Comparison of ENCODE assay signal across 11 mouse cellular contexts in the genomic region with DNA sequence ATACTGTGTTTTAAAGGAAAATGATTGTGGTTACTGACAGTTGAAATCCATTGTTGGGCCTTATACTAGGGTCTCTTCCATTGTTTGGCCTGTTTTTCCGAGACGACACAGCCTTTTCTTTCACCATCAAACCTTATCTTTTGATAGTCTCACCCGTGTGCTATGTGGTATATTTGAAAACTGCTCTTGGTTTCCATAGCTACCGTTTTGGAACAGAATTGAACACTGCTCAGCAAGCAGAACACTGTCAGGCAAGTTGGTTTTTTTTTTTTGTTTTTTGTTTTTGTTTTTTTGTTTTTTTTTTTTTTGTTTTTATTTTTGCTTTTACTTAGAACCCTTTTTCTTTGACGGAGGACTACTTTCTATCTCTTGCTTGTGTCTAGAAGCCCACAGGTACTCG. TPM values are rescaled to one million over a fixed set of nuclear protein-coding genes. Genes with fewer than 3 reads are reported as not detected.
DNase-seq lines count a peak whose midpoint lies in the region; ATAC-seq lines count a peak whose summit lies in the region.
"Had no signal": no experiment of that assay in that cellular context is flagged by ENCODE, and none has a peak within 500 bp of the region (broad histone marks: within the 10 kb centered on the region; RNA-seq: fewer than 3 reads in every experiment).

No protein-coding gene starts in this region.

- H3K4me2 ChIP-seq in lung, embryonic 15.5 days, result peak overlapping the region; percentile 64
- H3K4me2 ChIP-seq in hindbrain, embryonic 12.5 days (replicated peaks), result peak overlapping the region; percentile 54
- peak overlapping the region; percentile 69 for H3K4me2 ChIP-seq in neural tube, embryonic 13.5 days
- H3K4me2 ChIP-seq: stomach, embryonic 15.5 days had no signal

- no peak for ATAC-seq in erythroblast, adult 5-6 weeks (replicated peaks; ENCODE audit: low FRiP score, poor library complexity, severe bottlenecking)
- ATAC-seq in lung, embryonic 15.5 days (ENCODE audit: borderline replicate concordance, extremely low read depth, low FRiP score, low TSS enrichment), result no peak
- no peak for ATAC-seq in hindbrain, embryonic 12.5 days (ENCODE audit: low FRiP score)
- ATAC-seq in neural tube, embryonic 13.5 days (ENCODE audit: low read depth), result no peak

- H3K4me1 ChIP-seq in erythroblast, embryonic 14.5 days (ENCODE audit: control insufficient read depth), result peaks cover 61% of the 10 kb centered on the region
- peaks cover 25% of the 10 kb centered on the region for H3K4me1 ChIP-seq in lung, embryonic 15.5 days
- H3K4me1 ChIP-seq in hindbrain, embryonic 12.5 days, result peaks cover 22% of the 10 kb centered on the region
- peaks cover 43% of the 10 kb centered on the region for H3K4me1 ChIP-seq in neural tube, embryonic 13.5 days (replicated peaks)
- H3K4me1 ChIP-seq: stomach, embryonic 15.5 days had no signal

- no peak for DNase-seq in lung, postnatal 25 days (ENCODE audit: low spot score)
- no peak for DNase-seq in kidney, postnatal 36 days
- DNase-seq in spleen, postnatal 36 days (ENCODE audit: low spot score in 2 of 2), result no peak
- DNase-seq: adrenal gland, postnatal 10 days; cerebellum, postnatal 36 days had no signal

- WGBS in lung, embryonic 15.5 days, result 60% methylated on average over 6 of the region's 6 CpGs
- WGBS in hindbrain, embryonic 12.5 days, result 62% methylated on average over 6 of the region's 6 CpGs
- WGBS in neural tube, embryonic 13.5 days, result 51% methylated on average over 6 of the region's 6 CpGs

- peaks cover 24% of the 10 kb centered on the region for H3K36me3 ChIP-seq in erythroblast, embryonic 14.5 days (ENCODE audit: control insufficient read depth)
- no peaks in the 10 kb centered on the region for H3K36me3 ChIP-seq in lung, embryonic 15.5 days
- H3K36me3 ChIP-seq in hindbrain, embryonic 12.5 days, result no peaks in the 10 kb centered on the region
- no peaks in the 10 kb centered on the region for H3K36me3 ChIP-seq in neural tube, embryonic 13.5 days
- H3K36me3 ChIP-seq: stomach, embryonic 15.5 days had no signal

- no peak overlapping the region for H3K9ac ChIP-seq in lung, embryonic 15.5 days
- peak overlapping the region; percentile 82 for H3K9ac ChIP-seq in hindbrain, embryonic 12.5 days
- H3K9ac ChIP-seq in neural tube, embryonic 13.5 days, result peak overlapping the region; percentile 82
- H3K9ac ChIP-seq: stomach, embryonic 15.5 days had no signal

- H3K4me3 ChIP-seq in erythroblast, embryonic 14.5 days (replicated peaks), result peak overlapping the region; percentile 66
- peak overlapping the region; percentile 44; the same call in 1 of the 2 replicates for H3K4me3 ChIP-seq in lung, embryonic 15.5 days
- peak overlapping the region; percentile 52 for H3K4me3 ChIP-seq in hindbrain, embryonic 12.5 days
- peak overlapping the region; percentile 53 for H3K4me3 ChIP-seq in neural tube, embryonic 13.5 days
- H3K4me3 ChIP-seq: stomach, embryonic 15.5 days had no signal

- H3K27me3 ChIP-seq in erythroblast, embryonic 14.5 days (ENCODE audit: control insufficient read depth), result no peaks in the 10 kb centered on the region
- H3K27me3 ChIP-seq in lung, embryonic 15.5 days, result no peaks in the 10 kb centered on the region
- H3K27me3 ChIP-seq in hindbrain, embryonic 12.5 days, result no peaks in the 10 kb centered on the region
- H3K27me3 ChIP-seq in neural tube, embryonic 13.5 days, result no peaks in the 10 kb centered on the region
- H3K27me3 ChIP-seq: stomach, embryonic 15.5 days had no signal

- no peaks in the 10 kb centered on the region for H3K9me3 ChIP-seq in erythroblast, embryonic 14.5 days (ENCODE audit: control insufficient read depth, low read length)
- H3K9me3 ChIP-seq in lung, embryonic 15.5 days, result no peaks in the 10 kb centered on the region
- no peaks in the 10 kb centered on the region for H3K9me3 ChIP-seq in hindbrain, embryonic 12.5 days (replicated peaks)
- no peaks in the 10 kb centered on the region for H3K9me3 ChIP-seq in neural tube, embryonic 13.5 days
- H3K9me3 ChIP-seq: stomach, embryonic 15.5 days had no signal

- H3K27ac ChIP-seq in lung, embryonic 15.5 days, result no peak overlapping the region
- H3K27ac ChIP-seq in hindbrain, embryonic 12.5 days, result no peak overlapping the region
- no peak overlapping the region for H3K27ac ChIP-seq in neural tube, embryonic 13.5 days (replicated peaks)
- H3K27ac ChIP-seq: stomach, embryonic 15.5 days had no signal

RNA-seq across cellular contexts. Expression of gene St7, which starts 58.2 kb away (rescaled TPM):
- polyA plus RNA-seq in erythroblast, embryonic 14.5 days (2012), result 0.41 and 0.85 TPM in 2 replicates
- total RNA-seq in erythroblast, adult 5-6 weeks (2015; ENCODE audit: low replicate concordance), result 29.0 and 73.4 TPM in 2 replicates
- total RNA-seq in erythroblast, adult 5-6 weeks (2017; ENCODE audit: low replicate concordance), result 73.5 and 90.6 TPM in 2 replicates
- 44.0 and 45.6 TPM in 2 replicates for polyA plus RNA-seq in lung, embryonic 15.5 days (2015; fragmentation: Nextera tagmentation; extraction: Ambion mirVana)
- 47.2 and 49.1 TPM in 2 replicates for polyA plus RNA-seq in hindbrain, embryonic 12.5 days (2016; fragmentation: Nextera tagmentation; extraction: Ambion mirVana)
- 56.9 and 60.6 TPM in 2 replicates for polyA plus RNA-seq in neural tube, embryonic 13.5 days (2015; fragmentation: Nextera tagmentation; extraction: Ambion mirVana)

Comparison
In these comparisons a context has a peak if more than half of its experiments do, and no peak if none do; other contexts are left out.
1. RNA of gene St7, which starts 58.2 kb away (polyA plus RNA-seq): 56.9 to 60.6 TPM in neural tube, embryonic 13.5 days, 47.2 to 49.1 TPM in hindbrain, embryonic 12.5 days and 44.0 to 45.6 TPM in lung, embryonic 15.5 days; 0.41 to 0.85 TPM in erythroblast, embryonic 14.5 days; every median in the first group is over 10 times any median in the second.
2. Peak in every context shown above with its lines, with median percentiles within 50 percentile points of each other: H3K4me3 ChIP-seq and H3K4me2 ChIP-seq.